Mouse (Mus musculus): ENCODE results near the gene Fam120c. TPM values are rescaled to one million over a fixed set of nuclear protein-coding genes. Genes with fewer than 3 reads are reported as not detected.
"Not testable (repeated sequence)": the region's sequence is repeated elsewhere in the genome, so short reads cannot be mapped to it uniquely, and the experiment has no call there.

The Fam120c gene
- 10 to 100 TPM; 13.6 to 19.7 TPM for total RNA-seq (2021)
- polyA plus RNA-seq (2012; rRNA removed), result 8.3 and 8.5 TPM in 2 replicates
- long read RNA-seq, full-length matches to known transcripts, result 1 of 3 reads
- long read RNA-seq, partial matches to known transcripts, result 0 of 3 reads
- long read RNA-seq, other reads (novel, unspliced or antisense), result 2 of 3 reads

- DNase-seq, result peak; percentile 92
Measured at GRCm38 (mm10) chrX:151343761-151344500, at the start of gene Fam120c. Fam120c (plus strand) TSS chrX:151344175.

GRCm38 (mm10) chrX:151298329-151298728 is 45.6 kb upstream of the Fam120c start:
- no peak for DNase-seq

GRCm38 (mm10) chrX:151313732-151314131 is 30.2 kb upstream of the Fam120c start:
- DNase-seq, result no peak

- DNase-seq, result no peak
Measured at GRCm38 (mm10) chrX:151333615-151334014, 10.4 kb upstream of the Fam120c start.

GRCm38 (mm10) chrX:151337804-151338203 is 6.2 kb upstream of the Fam120c start:
- DNase-seq, result peak; percentile 76

- DNase-seq, result peak; percentile 71
Measured at GRCm38 (mm10) chrX:151344501-151344984, 568 bp downstream of the Fam120c start.

GRCm38 (mm10) chrX:151345333-151346125 is 1.6 kb downstream of the Fam120c start:
- DNase-seq, result no peak

GRCm38 (mm10) chrX:151347278-151347677 is 3.3 kb downstream of the Fam120c start:
- DNase-seq, result no peak

- no peak for DNase-seq
Measured at GRCm38 (mm10) chrX:151349322-151349721, 5.3 kb downstream of the Fam120c start.

GRCm38 (mm10) chrX:151418801-151419200 is 74.8 kb downstream of the Fam120c start:
- DNase-seq, result no peak

GRCm38 (mm10) chrX:151420791-151421190 is 76.8 kb downstream of the Fam120c start:
- DNase-seq, result no peak

- no peak for DNase-seq
Measured at GRCm38 (mm10) chrX:151443637-151444036, 99.7 kb downstream of the Fam120c start.

- DNase-seq, result no peak
Measured at GRCm38 (mm10) chrX:151444189-151444588, 100.2 kb downstream of the Fam120c start.

GRCm38 (mm10) chrX:151488128-151488527 is 144.2 kb downstream of the Fam120c start:
- no peak for DNase-seq

GRCm38 (mm10) chrX:151493269-151493668 is 149.3 kb downstream of the Fam120c start:
- not testable (repeated sequence) for DNase-seq

GRCm38 (mm10) chrX:151496596-151496995 is 152.6 kb downstream of the Fam120c start:
- DNase-seq, result no peak

- DNase-seq, result no peak
Measured at GRCm38 (mm10) chrX:151508536-151508935, 164.6 kb downstream of the Fam120c start.

GRCm38 (mm10) chrX:151509906-151510305 is 165.9 kb downstream of the Fam120c start:
- no peak for DNase-seq

GRCm38 (mm10) chrX:151513066-151513465 is 169.1 kb downstream of the Fam120c start:
- DNase-seq, result peak; percentile 43

- DNase-seq, result no peak
Measured at GRCm38 (mm10) chrX:151513694-151514093, 169.7 kb downstream of the Fam120c start.

GRCm38 (mm10) chrX:151518181-151518580 is 174.2 kb downstream of the Fam120c start:
- no peak for DNase-seq

GRCm38 (mm10) chrX:151520127-151520457 is 176.1 kb downstream of the Fam120c start:
- DNase-seq, result no peak
